Mouse (Mus musculus) gastrocnemius, postnatal 10 days (tissue): ENCODE results near the gene Slc38a6. TPM values are rescaled to one million over a fixed set of nuclear protein-coding genes. Genes with fewer than 3 reads are reported as not detected.

Experiments
- DNase-seq: peaks from one replicate; pipeline ENCODE4 v3.0.0; 2021; ENCODE audit warnings: mixed read lengths
- total RNA-seq, 2 experiments: library from RNA; stranded (reverse); gene quantifications; 2 replicates each; pipeline ENCODE4 v1.2.3; 2021

The Slc38a6 gene
- total RNA-seq, 2 experiments from 2014 or later, result 5.7 to 9.9 TPM

- DNase-seq, result no peak
Measured at GRCm38 (mm10) chr12:73317706-73318686, 31.4 kb downstream of the Slc38a6 start.

DNA sequence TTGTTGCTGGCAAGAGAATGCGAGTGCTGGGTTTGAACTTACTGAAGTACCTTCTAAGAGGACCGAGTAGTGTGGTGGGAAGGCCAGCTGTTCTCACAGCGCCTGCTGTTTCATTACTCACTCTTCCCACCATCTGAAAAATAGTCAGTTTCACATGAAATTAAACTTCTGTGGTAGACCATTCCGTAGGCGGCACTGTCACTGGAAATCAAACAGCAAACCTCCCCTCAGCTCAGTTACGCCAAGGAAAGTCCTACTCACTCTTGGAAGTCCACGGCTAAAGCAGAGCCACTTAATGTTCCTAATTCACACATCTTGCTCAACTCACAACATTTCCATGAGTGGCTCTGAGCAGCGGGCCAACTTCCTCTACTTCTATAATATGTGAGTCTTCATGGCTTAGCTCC, 37.6 kb downstream of the Slc38a6 start:
- peak; percentile 10 for DNase-seq

DNA sequence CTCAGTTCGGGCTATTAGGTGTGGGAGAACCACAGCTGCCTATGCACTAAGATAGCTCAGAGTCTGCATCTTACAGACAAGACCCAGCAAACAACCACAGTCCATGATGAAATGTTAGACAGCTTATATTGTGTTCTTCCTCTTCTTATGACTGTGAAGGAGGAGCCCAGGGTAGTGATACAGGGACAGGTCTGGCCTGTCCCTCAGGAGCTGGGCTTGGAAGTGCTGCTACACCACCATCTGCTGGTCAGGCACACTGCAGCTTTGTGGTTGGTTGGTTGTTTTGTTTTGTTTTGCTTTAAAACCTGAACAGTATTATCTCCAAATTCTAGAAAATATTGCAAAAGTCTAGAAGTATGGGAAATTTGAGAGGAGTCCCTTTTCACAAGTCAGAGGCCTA, 38.2 kb downstream of the Slc38a6 start:
- DNase-seq, result peak; percentile 38

DNA sequence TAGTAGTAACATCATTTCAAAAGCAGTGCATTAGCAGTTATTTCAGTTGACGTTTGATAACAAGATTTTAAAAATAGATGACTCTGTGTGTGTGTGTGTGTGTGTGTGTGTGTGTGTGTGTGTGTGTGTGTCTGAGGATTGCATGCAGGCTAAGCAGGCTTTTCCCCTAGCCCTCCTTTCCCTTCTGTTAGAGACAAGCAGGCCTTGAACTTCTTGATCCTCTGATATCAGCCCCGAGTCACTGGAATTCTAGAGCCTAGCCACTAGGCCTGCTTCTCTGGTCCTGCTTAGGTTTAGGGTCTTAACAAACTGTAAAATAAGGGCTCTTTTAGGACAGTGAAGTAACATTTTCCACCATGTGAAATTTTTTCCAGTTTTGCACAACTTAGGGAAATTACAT, 38.6 kb downstream of the Slc38a6 start:
- no peak for DNase-seq

- peak; percentile 20 for DNase-seq
Measured at GRCm38 (mm10) chr12:73325617-73326016, 39.0 kb downstream of the Slc38a6 start.

DNA sequence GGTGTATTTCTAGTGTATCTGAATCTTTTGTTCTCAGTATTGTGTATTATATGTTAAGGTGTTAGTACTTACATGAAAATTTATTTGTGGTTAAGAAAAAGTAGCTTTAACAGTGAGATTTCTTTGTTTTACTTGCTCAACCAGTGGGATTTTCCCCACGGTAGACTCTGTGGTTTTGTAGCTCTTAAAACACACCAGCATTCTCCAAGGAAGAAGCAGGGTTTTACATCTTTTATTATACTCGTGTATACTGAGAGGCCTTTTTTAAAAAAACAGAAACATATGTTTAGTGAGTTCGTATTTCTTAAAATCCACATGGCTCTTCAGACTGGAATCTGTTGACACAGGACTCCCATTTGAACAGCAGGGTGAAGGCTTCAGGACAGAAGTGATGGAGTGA, 40.8 kb downstream of the Slc38a6 start:
- no peak for DNase-seq

- DNase-seq, result no peak
Measured at GRCm38 (mm10) chr12:73328448-73329167, 42.0 kb downstream of the Slc38a6 start.

DNA sequence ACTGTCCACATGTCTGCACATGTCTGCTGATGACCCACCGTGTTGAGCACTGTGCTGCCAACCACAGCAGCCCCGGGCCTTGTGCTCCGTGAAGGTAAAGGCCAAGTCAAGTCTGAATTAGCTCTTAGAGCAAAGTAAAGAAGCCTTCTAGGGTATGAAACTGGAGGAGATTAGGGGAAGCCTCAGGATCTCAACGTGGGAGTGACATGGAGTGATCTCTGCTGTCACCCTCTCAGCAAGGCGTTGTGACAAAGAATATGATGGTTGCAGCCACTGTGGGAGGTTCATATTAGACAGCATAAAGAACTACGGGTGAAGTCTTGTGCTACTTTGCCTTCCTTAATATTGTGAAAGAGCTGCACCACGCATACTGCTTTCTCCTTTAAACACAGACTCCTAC, 43.7 kb downstream of the Slc38a6 start:
- DNase-seq, result no peak

- no peak for DNase-seq
Measured at GRCm38 (mm10) chr12:73332701-73333100, 46.1 kb downstream of the Slc38a6 start.

DNA sequence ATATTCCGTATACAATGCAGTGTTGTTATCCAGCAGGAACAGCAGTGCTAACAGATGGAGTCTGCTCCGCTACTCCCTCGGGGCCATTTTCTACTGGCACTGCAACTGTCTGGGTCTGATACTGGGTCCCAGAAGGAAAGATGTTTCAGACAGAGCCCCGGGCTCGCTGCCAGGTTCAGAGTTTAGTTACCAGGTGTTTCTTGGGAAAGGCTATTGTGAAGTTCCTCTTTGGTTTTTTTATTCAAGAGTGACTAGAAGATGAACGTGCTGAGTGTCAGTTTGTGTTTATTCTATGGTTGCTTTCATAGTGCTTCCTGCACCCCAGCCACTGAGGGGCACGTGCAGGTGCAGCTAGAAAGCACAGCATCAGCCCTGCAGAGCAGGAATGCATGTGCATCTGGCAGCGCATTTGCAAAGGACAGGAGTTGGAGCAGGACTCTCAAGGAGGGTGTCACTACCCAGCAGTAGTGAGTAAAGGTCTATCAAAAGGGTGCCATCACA, 47.5 kb downstream of the Slc38a6 start:
- peak; percentile 37 for DNase-seq

GRCm38 (mm10) chr12:73337127-73337526, 50.5 kb downstream of the Slc38a6 start:
- no peak for DNase-seq

DNA sequence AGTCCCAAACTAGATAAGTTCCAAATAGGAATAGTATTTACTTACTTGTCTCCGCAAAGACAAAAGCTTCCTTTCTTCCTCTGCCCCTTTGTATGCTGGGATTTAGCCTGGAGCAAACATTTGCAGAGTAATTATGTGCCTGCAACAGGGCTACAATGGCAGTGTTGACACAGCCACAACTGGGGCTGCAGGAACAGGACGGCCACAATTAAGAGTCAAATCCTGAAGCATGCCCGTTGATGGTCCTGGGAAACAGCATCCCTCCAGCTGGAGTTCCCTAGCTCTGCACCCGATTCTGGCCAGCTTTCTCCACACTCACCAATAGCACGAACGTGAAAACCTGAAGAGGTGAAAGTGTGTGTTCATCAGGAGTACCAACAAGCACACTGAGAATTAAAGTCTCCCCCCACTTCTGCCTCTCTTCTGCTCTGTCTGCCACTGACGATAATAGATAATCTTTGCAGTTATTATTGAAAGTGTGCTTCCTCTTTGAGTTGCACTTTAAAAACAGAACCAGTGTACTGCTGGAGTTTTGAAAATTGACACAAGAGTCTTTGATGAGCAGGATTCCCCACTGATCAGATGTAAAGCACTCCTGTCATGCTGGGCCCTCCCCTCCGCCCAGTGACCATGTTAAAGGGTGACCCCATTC, 54.2 kb downstream of the Slc38a6 start:
- no peak for DNase-seq

GRCm38 (mm10) chr12:73341703-73342663, 55.4 kb downstream of the Slc38a6 start:
- no peak for DNase-seq

DNA sequence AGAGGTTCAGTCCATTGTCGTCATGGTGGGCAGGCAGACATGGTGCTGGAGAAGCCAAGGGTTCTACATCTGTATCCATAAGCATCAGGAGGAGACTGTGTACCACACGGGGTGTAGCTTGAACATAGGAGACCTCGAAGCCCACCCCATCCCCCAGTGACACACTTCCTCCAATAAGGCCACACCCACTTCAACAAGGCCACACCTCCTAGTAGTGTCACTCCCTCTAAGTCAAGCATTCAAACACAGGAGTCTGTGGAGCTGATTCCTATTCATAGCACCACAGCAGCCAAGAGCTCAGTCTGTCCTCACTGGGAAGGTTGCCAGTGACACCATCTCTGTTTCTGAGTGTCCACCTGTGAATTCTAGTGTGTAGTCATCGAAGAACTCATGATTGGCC, 57.7 kb downstream of the Slc38a6 start:
- DNase-seq, result no peak

DNA sequence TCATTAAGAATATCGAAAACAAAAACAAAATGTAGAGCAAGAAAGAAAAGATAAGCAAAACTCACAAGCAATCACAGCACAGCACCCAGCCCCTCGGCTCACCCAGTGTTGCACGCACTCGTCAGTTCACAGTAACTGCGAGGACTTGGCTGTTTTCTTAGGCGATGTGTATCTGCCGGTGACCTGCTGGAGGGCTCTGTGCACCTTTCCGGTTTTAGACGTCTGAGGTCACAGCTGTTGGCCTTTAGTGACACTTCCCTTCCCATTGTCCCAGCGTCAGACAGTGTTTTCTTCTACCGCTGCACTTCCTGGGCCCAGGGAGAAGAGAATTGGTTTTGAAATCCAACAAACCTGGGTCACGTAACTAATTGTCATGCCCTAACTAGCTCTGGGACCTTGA, 58.6 kb downstream of the Slc38a6 start:
- DNase-seq, result no peak

DNA sequence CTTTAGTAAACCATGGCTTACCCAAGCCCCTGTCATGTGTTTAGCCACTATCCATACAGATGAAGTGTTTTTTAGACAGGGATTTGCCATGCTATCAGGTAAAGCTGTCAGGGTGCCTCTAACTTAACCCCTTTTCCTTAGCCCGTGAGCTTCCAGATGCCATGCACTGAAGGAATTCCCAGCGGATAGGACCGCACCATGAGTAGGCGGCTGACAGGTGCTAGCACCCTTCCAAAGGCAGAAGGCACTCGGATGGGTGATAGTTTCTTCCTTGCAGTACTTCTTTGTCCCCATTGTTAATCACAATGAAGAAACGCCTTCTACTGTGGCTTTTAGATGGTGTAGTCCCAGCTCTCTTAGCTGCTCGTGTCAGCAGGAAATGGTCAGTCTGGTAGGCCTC, 60.6 kb downstream of the Slc38a6 start:
- no peak for DNase-seq

DNA sequence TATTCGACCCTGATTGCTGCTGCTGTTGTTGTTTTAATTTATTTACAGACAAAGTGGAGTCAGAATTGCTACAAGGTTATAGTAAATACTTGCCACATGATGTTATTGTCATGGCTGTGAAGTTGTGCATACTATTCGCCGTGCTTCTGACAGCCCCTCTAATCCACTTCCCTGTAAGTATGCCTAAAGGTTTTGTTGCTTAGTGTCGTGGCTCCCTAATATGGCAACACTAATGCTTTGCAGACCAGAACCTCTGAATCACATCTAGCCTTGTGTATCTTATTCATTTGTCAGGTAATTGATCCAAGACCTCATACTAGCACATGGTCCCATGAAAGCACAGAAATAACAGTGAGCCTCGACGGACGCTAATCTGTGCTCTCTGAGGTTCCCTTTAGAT, 63.9 kb downstream of the Slc38a6 start:
- DNase-seq, result no peak

DNA sequence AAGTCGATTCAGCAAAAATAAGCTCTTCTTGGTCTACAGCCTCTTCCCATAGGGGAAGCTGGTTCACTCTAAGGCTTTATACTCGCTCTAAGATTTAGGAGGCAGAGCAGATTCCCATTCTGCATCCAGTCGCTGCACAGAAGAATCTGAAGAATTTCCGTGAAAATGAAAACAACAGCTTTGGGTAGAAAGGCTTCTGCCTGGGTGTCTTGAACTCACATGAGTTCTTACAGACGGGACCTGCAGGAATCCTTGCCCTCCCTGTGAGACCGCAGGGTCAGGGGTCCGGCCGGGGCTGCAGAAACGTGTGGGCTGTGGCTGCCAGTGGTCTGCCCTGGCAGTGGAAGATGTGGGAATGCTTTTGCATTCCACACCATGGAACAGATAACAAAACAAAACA, 64.4 kb downstream of the Slc38a6 start:
- no peak for DNase-seq

GRCm38 (mm10) chr12:73351746-73352145, 65.2 kb downstream of the Slc38a6 start:
- DNase-seq, result no peak

DNA sequence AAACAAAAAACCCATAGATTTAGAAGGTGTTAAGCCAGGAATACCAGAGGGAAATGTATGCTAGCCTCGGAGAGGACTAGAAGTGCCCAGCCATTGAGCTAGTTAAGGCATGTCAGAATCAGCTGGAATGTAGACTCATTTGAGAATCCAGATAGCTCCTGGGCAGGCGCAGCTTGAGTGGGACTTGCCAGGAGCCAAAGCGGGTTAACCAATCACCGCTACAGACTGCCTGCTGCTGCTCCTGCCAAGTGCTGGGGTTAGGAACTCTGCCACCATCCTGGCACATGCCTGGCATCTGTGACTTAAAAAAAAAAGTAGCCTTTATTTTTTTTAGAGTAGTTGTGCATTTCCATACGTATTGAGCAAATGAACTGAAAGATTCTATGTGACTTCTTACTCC, 66.8 kb downstream of the Slc38a6 start:
- peak; percentile 50 for DNase-seq

DNA sequence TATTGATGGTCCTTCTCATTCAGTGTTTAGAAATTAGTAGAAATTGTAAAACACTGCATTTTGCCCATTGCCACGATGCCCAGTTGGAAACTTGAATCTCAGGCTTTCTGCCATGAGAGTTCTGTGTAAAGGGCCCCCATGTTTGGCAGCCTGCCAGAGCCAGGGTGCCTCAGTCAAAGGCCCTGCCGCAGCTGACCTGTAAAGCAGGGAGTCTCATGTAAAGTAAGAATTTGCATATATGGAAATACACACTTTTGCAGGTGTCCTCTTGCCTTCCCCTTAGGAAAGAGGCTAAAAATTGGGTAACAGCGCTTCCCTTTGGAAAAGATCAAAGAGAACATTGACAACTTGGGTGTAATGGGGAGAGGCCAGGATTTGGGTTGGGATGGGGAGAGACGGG, 67.9 kb downstream of the Slc38a6 start:
- DNase-seq, result no peak
